Mouse (Mus musculus) intestine, embryonic 14.5 days (tissue): Measurements from ENCODE around the gene Tbc1d22b. TPM values are rescaled to one million over a fixed set of nuclear protein-coding genes. Genes with fewer than 3 reads are reported as not detected.

ENCODE experiments used
- ATAC-seq: fragments of 200-750 bp; cut with Nextera tagmentation; replicated peaks from 2 replicates; pipeline ENCODE4 v1.8.0; 2017; ENCODE audit warnings: low read depth, moderate number of reproducible peaks, moderate TSS enrichment, moderate library complexity; ENCODE audit not compliant: low FRiP score, low TSS enrichment
- DNase-seq: peaks from one replicate; pipeline ENCODE4 v3.0.0-alpha.2; 2018; ENCODE audit warnings: low spot score
- H3K27ac ChIP-seq: fragments of 300-500 bp; sonication (generic); 2 replicates; pipeline ENCODE4 v1.5.1; 2014; ENCODE audit warnings: low read depth, mild to moderate bottlenecking, control low read depth
- H3K27me3 ChIP-seq: fragments of 300-500 bp; sonication (generic); replicated peaks from 2 replicates; pipeline ENCODE4 v1.6.1; 2014; ENCODE audit warnings: low read length, control low read depth; ENCODE audit not compliant: control insufficient read depth, insufficient read depth
- H3K36me3 ChIP-seq: fragments of 300-500 bp; sonication (generic); 2 replicates; pipeline ENCODE4 v1.6.1; 2014; ENCODE audit warnings: low read length, control low read depth; ENCODE audit not compliant: control insufficient read depth, insufficient read depth
- H3K4me1 ChIP-seq: fragments of 300-500 bp; sonication (generic); replicated peaks from 2 replicates; pipeline ENCODE4 v1.6.1; 2014; ENCODE audit warnings: low read length, control low read depth, mixed read lengths; ENCODE audit not compliant: control insufficient read depth, insufficient read depth
- H3K4me2 ChIP-seq: fragments of 300-500 bp; sonication (generic); 2 replicates; pipeline ENCODE4 v1.6.1; 2014; ENCODE audit warnings: low read length
- H3K4me3 ChIP-seq: fragments of 300-500 bp; sonication (generic); 2 replicates; pipeline ENCODE4 v1.5.1; 2014; ENCODE audit warnings: low read depth, low read length, control low read depth, mixed read lengths
- H3K9ac ChIP-seq: fragments of 300-500 bp; sonication (generic); 2 replicates; pipeline ENCODE4 v1.6.1; 2014; ENCODE audit warnings: mild to moderate bottlenecking, low read length
- H3K9me3 ChIP-seq: fragments of 300-500 bp; sonication (generic); 2 replicates; pipeline ENCODE4 v1.6.1; 2016; ENCODE audit warnings: low read length, control low read depth; ENCODE audit not compliant: control insufficient read depth
- WGBS: fragments of 180-500 bp; shearing (Covaris S2); extraction: QIAGEN DNeasy Blood & Tissue Kit; methylation state at CpG from one replicate; pipeline ENCODE4 v1.1.7; 2014; 5-methylcytosine and 5-hydroxymethylcytosine counted together
- polyA plus RNA-seq: library from polyadenylated mRNA; unstranded; fragments of >200 nt; fragmentation: Nextera tagmentation; extraction: Ambion mirVana; gene quantifications from 2 replicates; pipeline ENCODE4 v1.2.1, GENCODE M21; 2014

Gene Tbc1d22b
- polyA plus RNA-seq, 1 experiment from 2014 or later: 14.0 TPM

DNA sequence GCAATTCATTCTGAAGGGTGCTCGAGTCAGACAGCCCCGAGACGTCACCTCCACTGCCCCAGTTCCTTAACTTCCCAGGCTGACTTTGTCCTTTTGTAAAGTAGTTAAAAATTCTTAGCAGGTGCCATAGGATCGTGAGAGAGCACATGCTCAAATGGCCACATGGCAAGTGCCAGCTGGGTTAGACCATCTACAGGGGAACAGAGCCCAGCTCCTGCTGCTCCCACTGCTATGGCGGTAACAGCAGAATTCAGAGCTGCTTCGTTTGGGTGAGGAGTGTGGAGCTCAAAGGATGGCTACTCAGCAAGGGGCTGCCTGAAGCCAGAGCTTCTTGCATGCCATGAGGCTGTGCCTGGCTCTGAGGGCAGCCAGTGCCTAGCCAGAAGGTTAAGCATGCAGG, 20.2 kb downstream of the Tbc1d22b start:
- no peak overlapping the region for H3K9ac ChIP-seq
- H3K27me3 ChIP-seq: no peaks in the 10 kb centered on the region
- no peak overlapping the region for H3K4me2 ChIP-seq
- ATAC-seq (no peak), DNase-seq (no peak)
- no peaks in the 10 kb centered on the region for H3K4me1 ChIP-seq
- H3K4me3 ChIP-seq: no peak overlapping the region
- H3K36me3 ChIP-seq: peaks cover 63% of the 10 kb centered on the region
- 90% methylated on average over 6 of the region's 6 CpGs for WGBS
- no peak overlapping the region for H3K27ac ChIP-seq
- H3K9me3 ChIP-seq: no peaks in the 10 kb centered on the region

DNA sequence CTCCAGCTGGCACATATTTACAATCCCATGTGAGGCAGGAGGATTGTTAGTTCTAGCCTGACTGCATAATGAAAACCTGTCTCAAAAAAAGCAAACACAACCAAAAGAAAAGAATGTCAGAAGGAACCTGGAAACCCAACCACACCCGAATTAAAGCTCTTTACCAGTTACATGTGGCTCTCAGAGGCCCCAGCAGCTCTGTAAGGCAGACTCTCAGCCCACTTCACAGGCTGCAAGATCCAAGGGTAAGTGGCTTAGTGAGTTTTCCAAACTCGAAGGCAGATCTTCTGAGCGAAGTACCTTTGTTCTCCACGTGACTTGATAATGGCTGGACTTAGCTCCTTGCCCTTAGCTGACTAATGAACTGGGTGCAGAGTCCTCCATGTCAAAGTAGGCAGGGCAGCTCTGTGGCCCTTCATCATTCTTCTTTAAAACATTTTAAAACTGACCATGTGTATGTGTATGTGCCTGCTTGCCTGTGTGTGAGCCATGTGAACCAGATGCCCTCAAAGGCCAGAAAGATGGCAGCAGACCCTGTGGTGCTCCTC, 30.1 kb downstream of the Tbc1d22b start:
- Histone ChIP-seq H3K9me3 (no peaks in the 10 kb centered on the region), H3K36me3 (peaks cover 73% of the 10 kb centered on the region), H3K9ac (no peak overlapping the region), H3K4me3 (no peak overlapping the region), H3K4me1 (no peaks in the 10 kb centered on the region), H3K4me2 (no peak overlapping the region), H3K27ac (no peak overlapping the region), H3K27me3 (no peaks in the 10 kb centered on the region)
- ATAC-seq (no peak), DNase-seq (no peak)
- WGBS: 86% methylated on average over 4 of the region's 4 CpGs

DNA sequence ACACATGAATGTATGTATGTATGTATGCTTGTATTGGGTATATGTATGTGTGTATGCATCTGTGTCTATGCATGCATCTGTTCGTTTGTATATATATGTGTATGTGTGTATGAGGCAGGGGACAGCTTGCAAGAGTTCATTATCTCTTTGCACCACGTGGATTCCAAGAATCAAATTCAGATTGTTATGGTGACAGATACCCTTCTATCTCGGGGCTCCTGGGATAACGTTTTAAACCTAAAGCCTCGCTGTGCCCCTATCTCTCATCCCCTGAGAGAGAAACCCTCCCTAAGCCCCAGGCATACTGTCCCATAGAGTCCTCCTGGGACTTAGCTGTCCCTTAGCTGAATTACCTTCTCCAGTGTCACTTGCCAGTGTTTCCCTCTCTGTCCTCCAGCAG, 34.0 kb downstream of the Tbc1d22b start:
- WGBS: 86% methylated on average over 5 of the region's 5 CpGs
- Histone ChIP-seq H3K4me1 (no peaks in the 10 kb centered on the region), H3K4me2 (no peak overlapping the region), H3K4me3 (no peak overlapping the region), H3K27me3 (no peaks in the 10 kb centered on the region), H3K9me3 (no peaks in the 10 kb centered on the region), H3K27ac (no peak overlapping the region), H3K36me3 (peaks cover 40% of the 10 kb centered on the region), H3K9ac (no peak overlapping the region)
- DNase-seq (no peak), ATAC-seq (no peak)

DNA sequence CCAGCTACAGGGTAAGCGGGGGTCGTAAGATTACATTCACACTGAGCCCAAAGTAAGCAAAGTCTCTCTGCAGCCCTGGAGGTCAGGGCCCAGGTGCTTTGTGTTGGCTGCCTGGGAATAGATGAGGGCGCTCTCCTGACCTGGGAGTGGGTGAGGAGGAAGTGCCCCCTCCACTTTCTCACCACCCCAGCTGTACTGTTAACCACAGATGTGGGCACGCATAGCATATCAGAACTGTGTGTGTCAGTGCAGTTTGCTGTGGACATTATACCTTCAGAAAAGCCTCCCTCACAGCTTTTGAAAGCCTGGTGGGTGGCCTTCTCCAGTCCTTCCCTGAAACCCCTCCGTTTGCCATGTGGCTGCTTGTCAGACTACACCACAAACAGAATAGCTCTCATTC, 34.7 kb downstream of the Tbc1d22b start:
- H3K9me3 ChIP-seq: no peaks in the 10 kb centered on the region
- 62% methylated on average over 5 of the region's 5 CpGs for WGBS
- H3K4me3 ChIP-seq: no peak overlapping the region
- peaks cover 38% of the 10 kb centered on the region for H3K36me3 ChIP-seq
- H3K27ac ChIP-seq: no peak overlapping the region
- no peak overlapping the region for H3K9ac ChIP-seq
- H3K4me2 ChIP-seq: no peak overlapping the region
- DNase-seq: no peak
- 0 out of 2 replicates have a peak, but pooled peaks cover under 1% of the 10 kb centered on the region for H3K4me1 ChIP-seq
- ATAC-seq: no peak
- H3K27me3 ChIP-seq: no peaks in the 10 kb centered on the region

DNA sequence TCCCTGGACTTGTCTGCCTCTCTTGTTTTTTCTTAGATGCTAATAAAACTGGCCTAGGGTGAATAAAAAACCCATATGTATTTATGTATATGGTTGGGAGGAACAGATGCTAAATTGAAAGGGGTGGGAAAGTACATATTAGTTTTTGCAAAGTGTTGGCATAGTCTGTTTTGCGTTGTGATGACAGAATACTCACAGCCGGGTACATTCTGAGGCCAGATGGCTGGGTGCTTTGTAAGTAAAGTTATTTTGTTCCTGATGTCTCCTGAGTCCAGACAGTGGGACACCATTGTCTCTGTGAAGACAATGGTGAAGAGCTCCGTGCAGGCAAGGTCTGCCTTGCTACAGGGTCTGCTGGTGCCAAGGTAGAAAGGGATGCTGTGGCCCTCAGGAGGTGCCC, 35.2 kb downstream of the Tbc1d22b start:
- Histone ChIP-seq H3K27me3 (no peaks in the 10 kb centered on the region), H3K4me2 (no peak overlapping the region), H3K4me3 (no peak overlapping the region), H3K27ac (no peak overlapping the region), H3K9me3 (no peaks in the 10 kb centered on the region), H3K9ac (no peak overlapping the region), H3K36me3 (peaks cover 34% of the 10 kb centered on the region), H3K4me1 (peaks cover 3% of the 10 kb centered on the region; the same call in 1 of the 2 replicates)
- no peak for ATAC-seq
- DNase-seq: no peak
- 74% methylated on average over 3 of the region's 3 CpGs for WGBS

DNA sequence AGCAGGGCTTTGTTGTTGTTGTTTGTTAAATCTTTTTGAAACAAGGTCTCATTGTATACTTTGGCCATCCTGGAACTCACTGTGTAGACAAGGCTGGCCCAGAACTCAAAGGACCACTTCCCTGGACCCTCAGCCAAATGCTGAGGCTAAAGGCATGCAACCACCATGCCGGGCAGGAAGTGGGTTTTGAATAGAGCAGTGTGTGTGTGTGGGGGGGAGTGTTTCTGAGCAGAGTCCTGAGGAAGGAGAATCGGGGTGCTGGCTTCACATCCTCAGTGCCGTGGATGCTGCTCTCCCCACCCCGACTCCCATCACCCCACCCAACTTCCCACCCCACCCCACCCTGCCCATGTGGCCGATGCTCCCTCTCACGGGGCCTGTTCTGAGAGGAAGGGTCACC, 35.9 kb downstream of the Tbc1d22b start:
- 84% methylated on average over 6 of the region's 6 CpGs for WGBS
- ATAC-seq (no peak), DNase-seq (no peak)
- no peak overlapping the region for H3K9ac ChIP-seq
- peaks cover 3% of the 10 kb centered on the region; the same call in 1 of the 2 replicates for H3K4me1 ChIP-seq
- no peak overlapping the region for H3K4me2 ChIP-seq
- H3K27me3 ChIP-seq: no peaks in the 10 kb centered on the region
- H3K27ac ChIP-seq: no peak overlapping the region
- no peak overlapping the region for H3K4me3 ChIP-seq
- peaks cover 27% of the 10 kb centered on the region for H3K36me3 ChIP-seq
- H3K9me3 ChIP-seq: no peaks in the 10 kb centered on the region

DNA sequence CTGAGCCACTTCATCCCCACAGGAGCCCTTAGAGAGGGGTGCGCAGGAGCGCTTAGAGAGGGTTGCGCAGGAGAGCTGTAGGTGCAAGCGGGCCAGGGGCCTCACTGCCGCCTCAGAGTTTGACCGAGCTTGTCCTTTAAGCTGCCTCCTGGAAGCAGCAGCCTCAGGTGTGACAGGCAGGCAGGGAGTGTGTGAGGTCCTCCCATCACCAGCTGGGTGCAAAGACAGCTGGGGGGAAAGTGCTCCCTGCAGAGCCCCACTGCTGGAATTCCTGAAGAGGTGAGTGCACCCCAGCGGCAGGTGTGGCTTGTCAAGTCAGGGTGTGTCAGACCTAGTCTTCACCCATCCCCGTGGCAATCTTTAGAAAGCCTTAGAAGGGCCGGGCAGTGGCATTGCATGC, 37.3 kb downstream of the Tbc1d22b start:
- no peak overlapping the region for H3K4me3 ChIP-seq
- no peaks in the 10 kb centered on the region for H3K9me3 ChIP-seq
- no peak overlapping the region for H3K9ac ChIP-seq
- peaks cover 3% of the 10 kb centered on the region; the same call in 1 of the 2 replicates for H3K4me1 ChIP-seq
- WGBS: 85% methylated on average over 9 of the region's 9 CpGs
- H3K27ac ChIP-seq: no peak overlapping the region
- no peaks in the 10 kb centered on the region for H3K27me3 ChIP-seq
- no peak overlapping the region for H3K4me2 ChIP-seq
- H3K36me3 ChIP-seq: peaks cover 22% of the 10 kb centered on the region
- ATAC-seq (no peak), DNase-seq (no peak)

DNA sequence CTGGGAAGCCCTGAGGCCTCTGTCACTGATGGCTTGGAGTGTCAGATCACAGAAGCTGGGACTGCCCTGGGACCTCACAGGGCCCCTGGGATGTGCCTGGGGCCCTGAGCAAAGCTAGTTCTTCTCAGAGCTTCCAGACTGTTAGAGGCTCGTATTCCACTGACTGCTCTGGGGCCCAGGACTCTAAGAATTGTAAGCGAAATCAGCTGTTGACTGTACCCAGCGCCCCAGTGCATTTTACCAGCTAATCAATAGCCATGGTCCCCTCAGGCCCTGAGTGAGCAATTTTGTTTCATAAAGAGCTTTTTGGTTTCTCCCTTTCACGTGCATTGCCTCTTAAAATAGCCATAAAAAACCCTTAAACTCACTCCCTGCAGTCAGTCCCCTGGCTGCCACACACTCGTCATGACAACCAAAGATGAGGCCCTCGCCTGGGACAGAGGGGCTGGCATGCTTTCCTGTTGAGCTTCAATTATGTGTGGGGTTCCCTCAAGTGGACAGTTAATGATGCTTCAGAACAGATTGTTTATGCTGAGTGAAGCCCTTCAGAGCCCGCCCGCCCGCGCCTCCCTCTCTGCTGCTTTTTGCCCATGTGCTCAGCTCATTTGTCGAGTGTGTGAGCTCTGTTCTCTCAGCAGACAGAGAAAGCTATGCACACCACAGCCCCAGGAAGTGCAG, 39.8 kb downstream of the Tbc1d22b start:
- DNase-seq: no peak
- H3K9ac ChIP-seq: no peak overlapping the region
- WGBS: 36% methylated on average over 11 of the region's 11 CpGs

More for the DNA sequence above, 39.8 kb downstream of the Tbc1d22b start:
- Histone ChIP-seq H3K27ac (0 out of 2 replicates have a peak overlapping the region, but pooled peaks have one; percentile 3), H3K9me3 (no peaks in the 10 kb centered on the region), H3K27me3 (no peaks in the 10 kb centered on the region), H3K4me3 (no peak overlapping the region), H3K4me2 (no peak overlapping the region), H3K4me1 (peaks cover 3% of the 10 kb centered on the region; the same call in 1 of the 2 replicates), H3K36me3 (peaks cover 12% of the 10 kb centered on the region; the same call in 1 of the 2 replicates)
- ATAC-seq: no peak
